Mouse (Mus musculus): Measurements from ENCODE around the gene Il11. TPM values are rescaled to one million over a fixed set of nuclear protein-coding genes. Genes with fewer than 3 reads are reported as not detected.

Gene Il11
- polyA plus RNA-seq, 1 experiment from 2014 or later: 0.32 TPM

GRCm38 (mm10) chr7:4724359-4724758 lies 58.3 kb downstream of the Il11 start:
- H3K36me3 ChIP-seq (ENCODE audit: control insufficient read depth, insufficient read depth, low read length): no peaks in the 10 kb centered on the region
- H3K9ac ChIP-seq (ENCODE audit: low read length): no peak overlapping the region
- no peak overlapping the region for H3K4me3 ChIP-seq (ENCODE audit: low read depth, low read length)
- no peaks in the 10 kb centered on the region for H3K4me1 ChIP-seq (ENCODE audit: control insufficient read depth, insufficient read depth, low read length)
- H3K27ac ChIP-seq (ENCODE audit: low read depth, low read length): no peak overlapping the region
- DNase-seq (ENCODE audit: low spot score) (no peak), ATAC-seq (no peak)
- no peaks in the 10 kb centered on the region for H3K27me3 ChIP-seq (replicated peaks; ENCODE audit: control insufficient read depth, insufficient read depth, low read length)
- no peaks in the 10 kb centered on the region for H3K9me3 ChIP-seq (replicated peaks; ENCODE audit: control insufficient read depth, low read length)
- 87% methylated on average over 3 of the region's 3 CpGs for WGBS
- H3K4me2 ChIP-seq (ENCODE audit: low read length): no peak overlapping the region

GRCm38 (mm10) chr7:4723508-4723907 lies 59.2 kb downstream of the Il11 start:
- peak; percentile 72; the same call in 1 of the 2 replicates for ATAC-seq
- peak overlapping the region; percentile 42 for H3K9ac ChIP-seq (ENCODE audit: low read length)

More at GRCm38 (mm10) chr7:4723508-4723907, 59.2 kb downstream of the Il11 start:
- H3K27me3 ChIP-seq (replicated peaks; ENCODE audit: control insufficient read depth, insufficient read depth, low read length): no peaks in the 10 kb centered on the region
- WGBS: 34% methylated on average over 12 of the region's 12 CpGs
- H3K4me1 ChIP-seq (ENCODE audit: control insufficient read depth, insufficient read depth, low read length): no peaks in the 10 kb centered on the region
- no peak overlapping the region for H3K27ac ChIP-seq (ENCODE audit: low read depth, low read length)
- peak overlapping the region; percentile 19 for H3K4me3 ChIP-seq (ENCODE audit: low read depth, low read length)
- DNase-seq (ENCODE audit: low spot score): peak; percentile 63
- H3K36me3 ChIP-seq (ENCODE audit: control insufficient read depth, insufficient read depth, low read length): no peaks in the 10 kb centered on the region
- no peaks in the 10 kb centered on the region for H3K9me3 ChIP-seq (replicated peaks; ENCODE audit: control insufficient read depth, low read length)
- H3K4me2 ChIP-seq (ENCODE audit: low read length): peak overlapping the region; percentile 43

Other genes starting within 250 kb of the Il11 start
- gene Syt5, start 235.3 kb downstream of the Il11 start, polyA plus RNA-seq (2014; fragmentation: Nextera tagmentation; extraction: Ambion mirVana): 133 and 153 TPM in 2 replicates
- gene Ptprh, start 178.8 kb downstream of the Il11 start, polyA plus RNA-seq (2014; fragmentation: Nextera tagmentation; extraction: Ambion mirVana): not detected in 2 replicates
- gene Tmem86b, start 151.4 kb downstream of the Il11 start, polyA plus RNA-seq (2014; fragmentation: Nextera tagmentation; extraction: Ambion mirVana): 2.4 and 2.6 TPM in 2 replicates
- gene Ppp6r1, start 123.8 kb downstream of the Il11 start, polyA plus RNA-seq (2014; fragmentation: Nextera tagmentation; extraction: Ambion mirVana): 4.4 and 5.3 TPM in 2 replicates
- 141 and 156 TPM in 2 replicates for gene Hspbp1, start 97.8 kb downstream of the Il11 start, polyA plus RNA-seq (2014; fragmentation: Nextera tagmentation; extraction: Ambion mirVana)
- 7.9 and 8.0 TPM in 2 replicates for gene Brsk1, start 92.3 kb downstream of the Il11 start, polyA plus RNA-seq (2014; fragmentation: Nextera tagmentation; extraction: Ambion mirVana)
- 0.12 TPM in 1 of 2 replicates, not detected in the other for gene Tmem150b, start 57.6 kb downstream of the Il11 start, polyA plus RNA-seq (2014; fragmentation: Nextera tagmentation; extraction: Ambion mirVana)
- 54.6 and 57.1 TPM in 2 replicates for gene Kmt5c, start 42.7 kb downstream of the Il11 start, polyA plus RNA-seq (2014; fragmentation: Nextera tagmentation; extraction: Ambion mirVana)
- 11.7 and 13.1 TPM in 2 replicates for gene Cox6b2, start 29.8 kb downstream of the Il11 start, polyA plus RNA-seq (2014; fragmentation: Nextera tagmentation; extraction: Ambion mirVana)
- not detected in 2 replicates for gene Fam71e2, start 11.6 kb downstream of the Il11 start, polyA plus RNA-seq (2014; fragmentation: Nextera tagmentation; extraction: Ambion mirVana)
- not detected in 2 replicates for gene Tmem190, start 78 bp upstream of the Il11 start, polyA plus RNA-seq (2014; fragmentation: Nextera tagmentation; extraction: Ambion mirVana)
- gene Tmem238, start 6.8 kb upstream of the Il11 start, polyA plus RNA-seq (2014; fragmentation: Nextera tagmentation; extraction: Ambion mirVana): 1.5 and 1.7 TPM in 2 replicates
- gene Rpl28, start 10.0 kb upstream of the Il11 start, polyA plus RNA-seq (2014; fragmentation: Nextera tagmentation; extraction: Ambion mirVana): 179 and 182 TPM in 2 replicates
- gene Ube2s, start 29.7 kb upstream of the Il11 start, polyA plus RNA-seq (2014; fragmentation: Nextera tagmentation; extraction: Ambion mirVana): 378 and 472 TPM in 2 replicates
- gene Shisa7, start 61.8 kb upstream of the Il11 start, polyA plus RNA-seq (2014; fragmentation: Nextera tagmentation; extraction: Ambion mirVana): 5.8 and 7.7 TPM in 2 replicates
- 3.3 and 4.3 TPM in 2 replicates for gene Isoc2b, start 87.4 kb upstream of the Il11 start, polyA plus RNA-seq (2014; fragmentation: Nextera tagmentation; extraction: Ambion mirVana)
- gene Isoc2a, start 94.3 kb upstream of the Il11 start, polyA plus RNA-seq (2014; fragmentation: Nextera tagmentation; extraction: Ambion mirVana): 0.53 and 0.59 TPM in 2 replicates
- 0.33 and 0.44 TPM in 2 replicates for gene Gm36210, start 123.7 kb upstream of the Il11 start, polyA plus RNA-seq (2014; fragmentation: Nextera tagmentation; extraction: Ambion mirVana)
- gene Zfp628, start 132.4 kb upstream of the Il11 start, polyA plus RNA-seq (2014; fragmentation: Nextera tagmentation; extraction: Ambion mirVana): 3.6 and 3.8 TPM in 2 replicates
- 9.8 and 17.7 TPM in 2 replicates for gene Nat14, start 139.2 kb upstream of the Il11 start, polyA plus RNA-seq (2014; fragmentation: Nextera tagmentation; extraction: Ambion mirVana)
- gene Ssc5d, start 142.9 kb upstream of the Il11 start, polyA plus RNA-seq (2014; fragmentation: Nextera tagmentation; extraction: Ambion mirVana): 0.23 and 0.41 TPM in 2 replicates
- not detected in 2 replicates for gene Sbk2, start 181.5 kb upstream of the Il11 start, polyA plus RNA-seq (2014; fragmentation: Nextera tagmentation; extraction: Ambion mirVana)
- 0.39 and 0.42 TPM in 2 replicates for gene Sbk3, start 188.3 kb upstream of the Il11 start, polyA plus RNA-seq (2014; fragmentation: Nextera tagmentation; extraction: Ambion mirVana)
- gene Zfp579, start 213.3 kb upstream of the Il11 start, polyA plus RNA-seq (2014; fragmentation: Nextera tagmentation; extraction: Ambion mirVana): 37.9 and 52.9 TPM in 2 replicates
- 11.3 and 13.5 TPM in 2 replicates for gene Zfp524, start 231.6 kb upstream of the Il11 start, polyA plus RNA-seq (2014; fragmentation: Nextera tagmentation; extraction: Ambion mirVana)
- 34.3 and 42.8 TPM in 2 replicates for gene Fiz1, start 231.8 kb upstream of the Il11 start, polyA plus RNA-seq (2014; fragmentation: Nextera tagmentation; extraction: Ambion mirVana)
- gene Gm44973, start 232.6 kb upstream of the Il11 start, polyA plus RNA-seq (2014; fragmentation: Nextera tagmentation; extraction: Ambion mirVana): 0.59 and 1.9 TPM in 2 replicates
- gene Zfp865, start 237.5 kb upstream of the Il11 start, polyA plus RNA-seq (2014; fragmentation: Nextera tagmentation; extraction: Ambion mirVana): 5.4 and 5.9 TPM in 2 replicates
- gene Ccdc106, start 237.7 kb upstream of the Il11 start, polyA plus RNA-seq (2014; fragmentation: Nextera tagmentation; extraction: Ambion mirVana): 36.1 and 45.5 TPM in 2 replicates

Data from forebrain, embryonic 14.5 days (tissue).